ENCODE assay signal across 10 mouse cellular contexts in genomic region chr10:60005264-60005663, GRCm38 (mm10). TPM values are rescaled to one million over a fixed set of nuclear protein-coding genes. Genes with fewer than 3 reads are reported as not detected.
DNase-seq lines count a peak whose midpoint lies in the region; ATAC-seq and TF ChIP-seq lines count a peak whose summit lies in the region.
"Had no signal": no experiment of that assay in that cellular context is flagged by ENCODE, and none has a peak within 500 bp of the region (broad histone marks: within the 10 kb centered on the region; RNA-seq: fewer than 3 reads in every experiment).

No protein-coding gene starts in this region.

- no peaks in the 10 kb centered on the region for H3K9me3 ChIP-seq in heart, embryonic 12.5 days (replicated peaks)
- H3K9me3 ChIP-seq in MEL (replicated peaks; ENCODE audit: insufficient read depth, low read length), result no peaks in the 10 kb centered on the region
- H3K9me3 ChIP-seq: hindbrain, embryonic 15.5 days had no signal

- ATAC-seq in heart, embryonic 12.5 days (ENCODE audit: insufficient number of reproducible peaks, low FRiP score), result no peak
- ATAC-seq in erythroblast, adult 5-6 weeks (replicated peaks; ENCODE audit: low FRiP score, poor library complexity, severe bottlenecking), result no peak

- H3K27me3 ChIP-seq in heart, embryonic 12.5 days (replicated peaks), result no peaks in the 10 kb centered on the region
- no peaks in the 10 kb centered on the region for H3K27me3 ChIP-seq in MEL (ENCODE audit: control insufficient read depth in 1 of 2, insufficient read depth in 2 of 2, low read length in 2 of 2)
- H3K27me3 ChIP-seq: hindbrain, embryonic 15.5 days had no signal

- no peak for TF ChIP-seq POLR2A in MEL (IDR thresholded peaks at IDR 0.05; ENCODE audit: control insufficient read depth in 1 of 2, insufficient read depth in 1 of 2, low read depth in 1 of 2, low read length in 2 of 2, poor library complexity in 1 of 2)

- H3K36me3 ChIP-seq in heart, embryonic 12.5 days, result peaks cover 23% of the 10 kb centered on the region
- H3K36me3 ChIP-seq in MEL (ENCODE audit: control insufficient read depth in 1 of 2, insufficient read depth in 2 of 2, low read length in 2 of 2), result peaks cover 0 to 9% of the 10 kb centered on the region in 2 experiments; a peak in 2 of 4 replicates

- TF ChIP-seq RAD21 in MEL (IDR thresholded peaks at IDR 0.05; ENCODE audit: low read depth, low read length), result peak; percentile 53

- no peak overlapping the region for H3K4me3 ChIP-seq in heart, embryonic 12.5 days
- no peak overlapping the region for H3K4me3 ChIP-seq in MEL (ENCODE audit: control insufficient read depth in 1 of 2, insufficient read depth in 1 of 2, low read depth in 2 of 2, low read length in 2 of 2)
- H3K4me3 ChIP-seq: hindbrain, embryonic 15.5 days had no signal

- no peak overlapping the region for H3K9ac ChIP-seq in heart, embryonic 12.5 days
- H3K9ac ChIP-seq in MEL (ENCODE audit: control insufficient read depth, low read depth, low read length, poor library complexity, severe bottlenecking), result no peak overlapping the region
- H3K9ac ChIP-seq: hindbrain, embryonic 15.5 days had no signal

- peaks cover 15% of the 10 kb centered on the region for H3K79me2 ChIP-seq in MEL (ENCODE audit: control insufficient read depth, insufficient read depth, low read length, poor library complexity)

- peak; percentile 87 for DNase-seq in heart, adult 11 months
- DNase-seq in 416B (ENCODE audit: low read depth), result peak; percentile 58
- peak; percentile 66 for DNase-seq in MEL (ENCODE audit: low read depth, low spot score)
- peak; percentile 52 for DNase-seq in lung, postnatal 10 days
- DNase-seq in ovary, postnatal 10 days (ENCODE audit: low spot score), result no peak
- DNase-seq in adrenal gland, postnatal 4 days (ENCODE audit: low spot score in 2 of 2), result no peak

- H3K4me2 ChIP-seq in heart, embryonic 12.5 days, result no peak overlapping the region
- H3K4me2 ChIP-seq: hindbrain, embryonic 15.5 days had no signal

- peaks cover 22% of the 10 kb centered on the region for H3K4me1 ChIP-seq in heart, embryonic 12.5 days (replicated peaks)
- H3K4me1 ChIP-seq in MEL (ENCODE audit: control insufficient read depth in 1 of 2, insufficient read depth in 2 of 2, low read length in 2 of 2), result peaks cover 0 to 10% of the 10 kb centered on the region in 2 experiments; a peak in 1 of 4 replicates

- no peak for TF ChIP-seq EP300 in MEL (IDR thresholded peaks at IDR 0.05; ENCODE audit: low read depth in 1 of 2, low read length in 2 of 2)

- peak; percentile 53 to 74 (median 63) for TF ChIP-seq CTCF in MEL (IDR thresholded peaks at IDR 0.05 in 2 of 3, conservative IDR thresholded peaks at IDR 0.05 in 1 of 3; ENCODE audit: control insufficient read depth in 1 of 3, insufficient read depth in 1 of 3, low read depth in 2 of 3, low read length in 3 of 3, poor library complexity in 1 of 3, severe bottlenecking in 1 of 3)

- no peak overlapping the region for H3K27ac ChIP-seq in heart, embryonic 12.5 days (ENCODE audit: poor library complexity, severe bottlenecking)
- H3K27ac ChIP-seq in MEL (ENCODE audit: control insufficient read depth, low read depth, low read length), result no peak overlapping the region
- H3K27ac ChIP-seq: hindbrain, embryonic 15.5 days; macrophage had no signal

- WGBS in heart, embryonic 12.5 days, result 63% methylated on average over 2 of the region's 2 CpGs

TF ChIP-seq in MEL, 35 proteins besides CTCF, POLR2A, EP300 and RAD21:
- TF ChIP-seq MEF2A (IDR thresholded peaks at IDR 0.05; ENCODE audit: extremely low read depth, insufficient replicate concordance, low read depth, low read length, poor library complexity, severe bottlenecking), result no peak
- TF ChIP-seq ZC3H11A (IDR thresholded peaks at IDR 0.05; ENCODE audit: low read depth, low read length), result peak; percentile 59
- peak; percentile 73 for TF ChIP-seq SMC3 (IDR thresholded peaks at IDR 0.05; ENCODE audit: low read depth, low read length)

RNA-seq across cellular contexts. Expression of gene Anapc16, which starts 2.3 kb away (rescaled TPM):
- 79.4 and 84.7 TPM in 2 replicates for polyA plus RNA-seq in heart, embryonic 12.5 days (2016; fragmentation: Nextera tagmentation; extraction: Ambion mirVana)
- 61.5 and 73.0 TPM in 2 replicates for total RNA-seq in MEL (2012; rRNA removed)
- 10 to 100 TPM in 1 of 2 experiments, not detected in 1; 53.7 TPM for polyA plus RNA-seq in MEL (2012; ENCODE audit: insufficient read depth in 1 of 2, insufficient read length in 2 of 2, low read depth in 1 of 2, low replicate concordance in 2 of 2, missing spikeins in 1 of 2)
- total RNA-seq in erythroblast, adult 5-6 weeks (2015; ENCODE audit: low replicate concordance), result 16.3 and 21.3 TPM in 2 replicates
- 23.4 and 27.5 TPM in 2 replicates for total RNA-seq in erythroblast, adult 5-6 weeks (2017; ENCODE audit: low replicate concordance)
- 10 to 100 TPM; 82.2 to 88.4 TPM for total RNA-seq in adrenal gland, postnatal 4 days (2021)

RNA-seq across cellular contexts. Expression of gene Ascc1, which starts 2.7 kb away (rescaled TPM):
- polyA plus RNA-seq in heart, embryonic 12.5 days (2016; fragmentation: Nextera tagmentation; extraction: Ambion mirVana), result 33.2 and 33.8 TPM in 2 replicates
- total RNA-seq in MEL (2012; rRNA removed), result 17.0 and 17.1 TPM in 2 replicates
- 10 to 100 TPM in 1 of 2 experiments, not detected in 1; 37.9 TPM for polyA plus RNA-seq in MEL (2012; ENCODE audit: insufficient read depth in 1 of 2, insufficient read length in 2 of 2, low read depth in 1 of 2, low replicate concordance in 2 of 2, missing spikeins in 1 of 2)
- 11.3 and 13.1 TPM in 2 replicates for total RNA-seq in erythroblast, adult 5-6 weeks (2015; ENCODE audit: low replicate concordance)
- 9.6 and 10.0 TPM in 2 replicates for total RNA-seq in erythroblast, adult 5-6 weeks (2017; ENCODE audit: low replicate concordance)
- total RNA-seq in adrenal gland, postnatal 4 days (2021), result 10 to 100 TPM; 35.7 to 38.0 TPM

RNA-seq across cellular contexts. Expression of gene Ddit4, which starts 53.6 kb away (rescaled TPM):
- 23.9 and 25.7 TPM in 2 replicates for polyA plus RNA-seq in heart, embryonic 12.5 days (2016; fragmentation: Nextera tagmentation; extraction: Ambion mirVana)
- total RNA-seq in MEL (2012; rRNA removed), result 2.6 and 40.6 TPM in 2 replicates
- 10 to 100 TPM in 1 of 2 experiments, not detected in 1; 11.6 TPM for polyA plus RNA-seq in MEL (2012; ENCODE audit: insufficient read depth in 1 of 2, insufficient read length in 2 of 2, low read depth in 1 of 2, low replicate concordance in 2 of 2, missing spikeins in 1 of 2)
- total RNA-seq in erythroblast, adult 5-6 weeks (2015; ENCODE audit: low replicate concordance), result 1.7 TPM in 1 of 2 replicates, not detected in the other
- total RNA-seq in erythroblast, adult 5-6 weeks (2017; ENCODE audit: low replicate concordance), result 0.17 and 0.84 TPM in 2 replicates
- total RNA-seq in adrenal gland, postnatal 4 days (2021), result 10 to 100 TPM; 59.7 to 80.6 TPM

Comparison
In these comparisons a context has a peak if more than half of its experiments do, and no peak if none do; other contexts are left out.
1. DNase-seq: peak in heart, adult 11 months (single experiment), 416B (single experiment), MEL (single experiment) and lung, postnatal 10 days (single experiment); none in ovary, postnatal 10 days (single experiment) and adrenal gland, postnatal 4 days (0 of 2).